Mouse (Mus musculus) retina, postnatal 7 days (tissue): ENCODE measurements around the gene Tgfa.

Experiments
- DNase-seq: peaks from one replicate; pipeline ENCODE4 v3.0.0-alpha.2; 2012; ENCODE audit warnings: low read depth, low spot score

The Tgfa gene

DNA sequence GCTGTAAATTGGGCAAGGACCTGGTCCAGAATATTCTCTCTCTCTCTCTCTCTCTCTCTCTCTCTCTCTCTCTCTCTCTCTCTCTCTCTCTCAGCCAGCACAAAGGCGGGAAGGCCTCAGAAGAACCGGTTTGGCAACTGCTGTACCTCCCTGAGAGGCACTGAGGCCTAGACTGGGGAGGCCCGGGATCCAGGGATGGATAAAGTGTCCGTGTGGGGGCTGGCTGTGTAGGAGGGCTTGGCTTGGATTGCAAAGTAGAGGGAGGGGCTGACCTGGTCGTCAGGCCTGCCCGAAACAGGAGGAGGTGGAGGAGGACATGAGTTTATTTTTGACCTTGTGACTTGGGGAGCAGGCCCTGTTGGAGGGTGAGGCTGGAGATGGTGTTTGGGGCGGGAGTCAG lies 27.4 kb downstream of the Tgfa start:
- no peak for DNase-seq

DNA sequence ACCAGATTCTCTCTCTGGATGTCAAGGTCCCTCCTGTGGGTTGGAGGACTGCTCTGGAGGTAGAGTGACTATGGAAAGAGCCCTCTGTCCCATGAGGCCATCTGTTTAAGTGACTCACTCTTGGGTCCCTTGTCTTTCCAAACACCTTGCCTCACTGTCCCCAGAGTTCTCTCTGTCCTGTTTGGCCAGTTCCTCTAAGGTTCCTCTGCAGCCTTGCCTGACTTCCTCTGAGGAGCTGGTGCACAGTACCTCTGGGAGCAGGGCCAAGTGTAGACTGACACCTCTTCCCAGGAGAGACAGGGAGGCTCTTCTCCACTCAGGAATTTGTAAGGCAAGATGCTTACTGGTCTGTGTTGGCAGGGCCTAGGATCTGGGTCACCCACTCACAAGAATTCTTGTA lies 30.6 kb downstream of the Tgfa start:
- no peak for DNase-seq

DNA sequence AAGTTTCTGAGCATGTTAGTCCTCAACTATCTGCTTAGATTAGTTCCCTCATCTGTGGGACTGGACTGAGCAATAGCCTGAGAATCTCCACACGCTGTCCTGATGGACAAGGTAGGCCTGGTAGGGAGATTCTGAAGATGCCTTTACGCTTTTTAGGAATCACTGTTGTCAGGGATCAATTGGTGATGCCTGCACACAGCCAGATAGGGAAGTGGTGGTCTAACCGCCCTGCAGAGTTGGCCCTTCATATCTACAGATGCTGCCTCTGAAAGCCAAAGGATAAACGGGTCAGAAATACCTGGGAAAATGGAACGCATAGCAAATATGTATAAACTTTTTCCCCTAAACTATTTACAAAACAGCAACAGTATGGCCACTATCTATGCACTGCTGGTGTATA lies 37.3 kb downstream of the Tgfa start:
- no peak for DNase-seq

DNA sequence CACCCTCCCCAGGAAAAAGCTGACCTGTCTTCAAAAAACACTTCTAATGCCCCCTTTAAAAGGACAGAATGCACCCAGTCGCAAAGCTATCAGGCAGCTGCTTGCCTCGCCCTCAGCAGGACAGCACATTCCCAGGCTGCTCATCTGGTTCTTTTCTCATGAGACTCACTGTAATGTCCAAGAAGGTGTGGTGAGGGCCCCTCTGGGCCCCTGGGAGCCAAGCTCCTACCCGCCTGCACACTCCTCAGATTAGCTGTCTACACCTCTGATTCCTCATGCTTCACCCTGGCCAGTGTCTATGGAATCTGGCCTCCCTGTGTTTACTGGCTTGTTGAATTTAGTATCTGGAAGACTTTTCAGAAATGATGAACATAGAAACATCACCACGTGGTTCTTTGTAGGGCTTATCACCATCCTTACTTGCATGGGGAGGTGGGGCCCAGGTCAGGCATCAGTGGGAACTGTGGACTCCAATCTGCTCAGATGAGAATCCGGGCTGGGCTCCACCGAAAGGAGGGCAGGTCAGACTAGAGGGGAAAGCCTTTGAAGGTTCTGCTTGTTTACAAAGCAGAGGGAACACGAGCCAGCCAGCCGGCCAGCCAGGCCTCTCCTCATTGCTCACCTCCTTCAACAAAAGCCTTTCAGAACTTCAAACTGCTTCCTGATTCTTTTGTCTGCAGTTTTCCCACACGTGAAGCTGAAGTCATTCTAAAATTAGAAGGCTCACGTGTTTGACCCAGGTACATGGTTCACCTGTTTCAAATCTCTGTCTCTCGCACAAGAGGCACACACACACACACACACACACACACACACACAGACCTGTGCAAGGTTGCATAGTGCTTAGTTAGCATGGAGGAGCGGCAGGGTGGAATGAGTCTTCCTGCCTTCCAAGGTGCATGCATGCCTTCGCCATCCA lies 38.7 kb downstream of the Tgfa start:
- no peak for DNase-seq

DNA sequence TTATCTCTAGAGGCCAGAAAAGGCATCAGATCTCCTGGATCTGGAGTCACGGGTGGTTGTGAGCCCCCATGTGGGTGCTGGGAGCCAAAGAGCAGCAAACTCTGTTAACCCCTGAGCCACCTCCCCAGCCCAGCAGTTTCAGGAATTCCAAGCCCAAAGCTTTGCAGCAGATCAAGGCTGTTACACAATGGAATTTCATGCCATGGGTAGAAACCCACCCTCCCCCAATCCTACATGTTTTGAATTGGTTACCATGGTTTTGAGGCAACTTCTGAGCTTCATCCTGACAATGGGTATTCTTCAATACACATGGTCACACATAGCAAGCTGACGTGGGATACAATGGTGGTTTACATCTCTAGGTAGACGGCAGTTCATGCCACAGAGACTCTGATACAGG lies 49.8 kb downstream of the Tgfa start:
- no peak for DNase-seq

DNA sequence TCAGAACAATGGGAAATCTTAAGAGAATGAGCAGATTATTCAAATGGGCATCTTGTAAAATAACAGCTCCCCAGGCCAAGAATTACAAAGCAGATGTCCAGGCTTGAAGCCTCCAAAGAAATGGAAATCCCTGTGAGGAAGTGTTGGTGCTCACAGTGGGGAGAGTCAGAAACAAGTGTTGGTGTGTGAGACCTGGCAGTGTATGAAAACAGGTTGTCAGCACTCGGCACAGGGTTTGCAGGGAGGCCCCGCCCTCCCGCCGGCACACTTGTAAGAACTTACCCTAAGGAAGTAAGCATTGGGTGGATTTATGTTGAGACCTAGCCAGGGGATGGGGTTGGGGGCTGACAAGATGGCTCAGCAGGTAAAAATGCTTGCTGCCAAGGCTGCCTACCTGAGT lies 50.9 kb downstream of the Tgfa start:
- no peak for DNase-seq

DNA sequence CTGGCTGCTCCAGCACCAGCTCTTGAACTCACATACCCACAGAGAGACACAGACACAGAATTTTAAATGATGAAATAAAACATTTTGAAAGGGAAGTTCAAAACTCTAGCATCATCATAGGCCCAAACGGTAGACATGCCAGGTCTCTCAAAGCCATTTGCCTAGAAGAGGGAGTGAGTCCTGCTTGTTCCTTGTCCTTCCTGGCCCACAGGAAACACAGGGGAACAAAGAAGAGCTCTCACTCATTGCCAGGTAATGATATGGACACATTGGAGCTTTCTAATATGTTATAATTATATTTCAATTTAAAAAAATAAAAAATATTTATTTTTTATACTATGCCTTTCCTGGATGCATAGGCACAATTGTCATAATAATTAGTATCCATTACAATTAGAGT lies 53.5 kb downstream of the Tgfa start:
- no peak for DNase-seq

DNA sequence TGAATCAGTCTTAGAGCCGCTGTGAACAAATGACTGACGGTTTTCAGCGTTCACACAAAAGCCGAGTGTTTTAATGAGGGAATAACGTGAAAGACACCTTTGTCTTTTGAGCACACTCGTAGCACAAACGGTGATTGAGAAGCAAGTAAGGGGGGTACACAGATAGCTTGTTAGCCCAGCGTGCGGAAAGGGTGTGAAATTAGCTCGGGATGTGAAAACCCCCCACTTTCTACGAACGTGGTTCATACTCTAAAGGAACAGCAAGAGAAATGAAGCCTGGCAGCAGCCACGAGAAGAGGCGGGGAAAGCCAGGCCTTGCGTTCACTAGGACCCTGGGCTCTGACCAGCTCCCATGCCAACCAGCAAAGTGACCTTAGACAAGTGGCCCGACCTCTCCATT lies 54.0 kb downstream of the Tgfa start:
- DNase-seq, result no peak

DNA sequence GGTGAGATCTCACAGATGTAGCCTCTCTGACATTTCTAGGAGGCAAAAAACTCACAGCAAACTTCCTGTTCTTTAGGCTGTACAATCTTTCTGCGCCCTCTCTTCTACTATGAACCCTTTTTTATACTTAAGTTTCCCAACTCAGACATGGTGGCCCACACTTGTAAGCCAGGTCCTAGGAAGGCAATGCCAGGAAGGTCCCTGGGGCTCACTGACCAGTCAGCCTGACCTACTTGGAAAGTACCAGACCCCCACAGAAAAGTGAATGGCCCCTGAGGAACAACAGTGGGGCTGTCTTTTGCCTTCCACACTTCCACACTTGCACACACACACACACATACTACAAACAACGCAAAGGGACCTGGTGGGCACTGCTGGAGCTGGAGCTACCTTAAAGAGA lies 55.2 kb downstream of the Tgfa start:
- DNase-seq, result no peak

DNA sequence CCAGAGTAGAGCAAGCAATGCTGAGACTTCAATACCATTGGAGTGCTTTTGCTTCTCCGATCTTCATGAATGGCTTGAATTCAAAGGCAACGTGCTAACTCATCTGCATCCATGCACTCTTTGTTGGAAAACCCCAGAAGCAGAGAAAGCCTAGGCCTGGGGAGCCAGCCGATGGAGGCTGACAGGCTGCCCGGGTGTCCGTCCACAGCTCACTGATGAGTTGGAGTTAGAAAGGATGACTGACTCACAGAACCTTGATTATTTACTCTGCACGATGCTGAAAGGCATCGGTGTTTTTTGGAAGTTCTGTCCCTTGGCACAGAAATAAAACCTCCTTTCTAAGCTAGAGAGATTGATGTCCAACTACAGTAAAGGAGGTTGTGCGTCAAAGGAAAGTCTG lies 55.8 kb downstream of the Tgfa start:
- DNase-seq, result no peak

DNA sequence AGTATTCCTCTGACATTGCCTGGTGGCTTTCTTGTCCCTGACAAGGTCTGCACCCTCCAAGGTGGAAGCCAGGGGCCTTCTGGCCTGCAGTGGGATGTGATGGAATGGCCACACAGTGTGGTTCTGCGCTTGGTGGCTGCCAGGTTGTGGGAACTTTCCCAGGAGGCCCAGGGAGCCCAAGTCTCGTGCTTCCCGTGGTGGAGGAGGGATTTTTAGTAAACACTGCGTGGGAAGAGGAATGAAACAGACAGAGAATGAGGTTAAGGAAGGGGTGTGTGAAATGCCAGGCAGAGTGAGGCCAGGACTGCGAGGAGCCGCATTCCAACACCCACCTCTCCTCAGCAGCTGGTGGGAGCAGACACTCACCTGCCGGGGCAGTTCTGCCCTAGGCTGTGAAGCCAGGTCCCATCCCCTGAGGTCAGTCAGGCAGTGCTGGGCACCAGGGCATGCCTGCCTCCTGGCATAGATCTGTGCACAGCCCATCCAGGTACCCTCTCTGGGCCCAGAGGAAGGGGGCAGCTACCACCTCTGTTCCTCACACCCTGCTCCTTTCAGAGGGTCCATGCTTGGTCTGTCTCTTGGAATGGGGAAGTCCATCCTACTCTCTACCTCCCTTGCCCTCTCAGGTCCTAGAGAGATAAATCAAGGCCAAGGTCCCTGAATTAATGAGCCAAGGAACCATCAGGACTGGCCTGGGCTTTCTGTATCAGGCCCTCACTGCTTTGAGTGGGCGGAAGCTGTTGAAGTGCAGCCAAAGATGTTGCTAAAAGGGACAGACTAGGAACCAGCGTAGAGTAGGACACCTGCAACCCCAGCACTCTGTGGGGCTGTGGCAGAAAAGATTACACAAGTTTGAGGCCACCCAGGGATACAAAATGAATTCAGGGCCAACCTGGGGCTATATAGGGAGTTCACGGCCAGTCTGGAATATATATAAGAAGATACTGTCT lies 57.4 kb downstream of the Tgfa start:
- DNase-seq, result no peak

DNA sequence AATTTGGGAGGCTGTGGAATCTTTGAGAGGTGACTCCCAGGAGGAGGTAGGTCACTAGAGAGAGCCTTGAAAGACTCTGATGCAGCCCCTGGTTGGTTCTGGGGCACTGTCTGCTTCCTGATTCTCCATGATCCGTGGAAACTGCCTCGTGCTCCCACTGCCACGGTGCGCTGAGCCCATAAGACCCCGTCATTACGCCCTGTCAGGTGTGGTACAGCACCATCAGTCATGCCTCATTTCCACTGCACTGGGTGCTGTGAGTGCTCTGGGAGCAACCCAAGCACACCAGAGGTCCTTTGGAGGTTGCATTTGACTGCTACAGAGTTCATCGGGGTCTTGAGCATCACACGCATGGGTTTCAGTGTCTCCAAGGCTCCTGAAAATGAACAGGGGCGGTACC lies 60.9 kb downstream of the Tgfa start:
- no peak for DNase-seq

DNA sequence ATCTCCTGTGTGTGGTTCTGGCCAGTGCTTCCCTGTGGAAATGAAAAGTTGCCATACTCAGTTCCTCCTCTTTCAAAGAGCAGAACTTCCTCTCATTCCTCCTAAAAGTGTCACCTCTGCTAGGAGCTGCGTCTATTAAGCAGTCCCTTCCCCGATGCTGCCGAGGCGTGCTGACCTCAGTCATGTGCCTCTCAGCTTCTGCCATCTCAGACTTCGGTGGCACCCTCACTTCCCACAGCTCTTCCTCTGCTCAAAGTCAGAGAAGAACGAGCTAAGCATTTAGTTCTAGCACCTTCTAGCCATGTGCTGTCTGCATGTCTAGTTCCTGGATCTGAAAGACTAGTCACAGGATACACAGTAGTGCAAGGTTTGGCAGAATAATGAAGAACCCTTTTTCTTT lies 64.2 kb downstream of the Tgfa start:
- no peak for DNase-seq

DNA sequence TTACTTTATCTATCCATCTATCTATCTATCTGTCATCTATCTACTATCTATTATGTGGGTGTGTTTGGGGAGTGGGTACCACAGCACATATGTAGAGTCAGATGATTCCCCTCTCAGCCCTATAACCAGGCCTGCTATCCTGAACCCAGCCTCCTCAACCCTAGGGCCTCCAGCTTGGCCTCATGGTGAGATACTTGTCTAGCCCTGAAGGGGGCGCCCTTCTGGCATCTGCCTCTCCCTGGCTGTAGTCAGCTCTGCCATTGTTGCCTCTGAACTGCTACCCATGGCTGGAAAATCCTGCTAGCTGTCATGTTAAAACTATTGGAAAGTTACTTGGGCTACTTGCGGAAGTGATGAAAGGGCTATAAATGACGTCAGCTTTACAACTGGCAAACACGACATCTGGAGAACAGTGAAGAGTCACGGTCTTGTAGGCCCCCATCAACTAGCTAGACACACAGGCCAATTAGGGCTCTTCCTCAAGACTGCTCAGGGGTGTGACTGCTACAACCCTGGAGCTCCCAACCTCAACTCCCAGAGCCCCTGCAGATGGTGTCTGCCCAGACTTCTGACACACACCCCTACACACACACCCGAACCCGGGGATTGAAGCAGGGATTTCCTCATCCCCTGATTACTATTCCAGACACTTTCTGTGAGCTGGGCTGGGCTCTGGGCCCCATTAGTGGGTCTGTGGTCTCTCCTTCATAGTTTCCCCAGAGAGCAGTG lies 65.5 kb downstream of the Tgfa start:
- DNase-seq, result no peak

DNA sequence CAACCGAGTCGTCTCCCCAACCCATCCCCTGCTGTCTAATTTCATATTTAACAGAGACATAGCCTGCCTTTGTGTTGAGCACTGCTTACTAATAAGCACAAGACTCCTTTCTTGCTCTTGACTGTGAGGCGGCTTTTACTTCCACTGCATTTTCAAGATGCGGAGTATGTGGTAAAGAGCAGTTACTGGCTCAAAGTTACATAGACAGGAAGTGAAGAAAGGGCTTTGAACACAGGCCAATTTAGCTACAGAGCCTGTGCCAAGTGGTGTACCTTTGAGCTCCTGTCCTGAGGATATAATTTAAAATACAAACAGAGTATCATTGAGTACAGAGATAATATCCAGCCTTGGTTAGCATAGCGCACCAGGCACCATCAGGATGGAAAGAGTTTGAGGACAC lies 71.8 kb downstream of the Tgfa start:
- no peak for DNase-seq

DNA sequence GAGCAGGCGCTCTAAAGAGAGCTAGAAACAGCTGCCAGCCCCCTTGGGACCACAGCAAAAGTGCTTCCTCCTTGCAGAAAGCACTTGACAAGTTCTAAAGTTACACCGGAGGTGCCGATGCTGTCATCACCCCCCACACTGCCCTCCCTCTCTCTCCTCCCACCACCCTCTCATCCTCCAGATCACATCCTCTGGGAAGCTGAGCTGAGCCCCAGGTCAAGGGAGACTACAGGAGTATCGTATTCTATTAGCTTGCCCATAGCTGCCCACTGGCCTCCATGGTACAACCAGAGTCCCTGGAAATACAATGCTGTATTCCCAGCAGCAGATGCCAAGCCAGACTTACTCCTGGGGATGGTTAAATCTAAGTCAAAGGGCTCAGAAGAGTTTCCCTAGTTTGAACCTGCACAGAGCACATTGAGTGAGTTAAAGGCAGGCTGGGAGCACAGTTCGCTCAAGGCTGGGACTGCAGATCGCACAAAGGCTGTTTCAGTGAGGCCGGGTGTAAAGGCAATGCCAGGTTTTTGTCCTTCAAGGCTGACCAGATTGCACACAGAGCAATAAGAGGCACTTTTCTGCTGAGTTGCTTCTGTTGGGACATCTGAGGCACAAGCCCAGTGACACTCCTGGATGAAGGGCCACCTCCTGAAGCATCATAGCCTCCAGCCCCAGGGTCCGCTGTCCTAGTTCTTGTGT lies 75.5 kb downstream of the Tgfa start:
- no peak for DNase-seq

DNA sequence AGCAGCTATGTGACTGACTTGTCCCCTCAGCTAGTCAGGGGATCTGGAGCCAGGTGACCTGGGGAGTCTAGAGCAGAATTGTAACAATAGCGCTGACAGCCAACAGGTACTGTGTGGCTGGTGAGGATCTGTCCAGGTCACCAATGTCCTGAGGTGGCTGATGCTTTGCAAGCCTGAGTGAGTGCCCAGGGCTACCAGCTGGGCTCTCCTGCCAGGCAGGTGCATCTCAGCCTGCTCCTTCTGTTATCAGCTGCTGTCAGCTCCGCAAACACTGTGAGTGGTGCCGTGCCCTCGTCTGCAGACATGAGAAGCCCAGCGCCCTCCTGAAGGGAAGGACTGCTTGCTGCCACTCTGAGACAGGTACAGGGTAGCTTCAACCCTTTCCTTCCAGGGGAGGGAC lies 76.1 kb downstream of the Tgfa start:
- DNase-seq, result no peak

DNA sequence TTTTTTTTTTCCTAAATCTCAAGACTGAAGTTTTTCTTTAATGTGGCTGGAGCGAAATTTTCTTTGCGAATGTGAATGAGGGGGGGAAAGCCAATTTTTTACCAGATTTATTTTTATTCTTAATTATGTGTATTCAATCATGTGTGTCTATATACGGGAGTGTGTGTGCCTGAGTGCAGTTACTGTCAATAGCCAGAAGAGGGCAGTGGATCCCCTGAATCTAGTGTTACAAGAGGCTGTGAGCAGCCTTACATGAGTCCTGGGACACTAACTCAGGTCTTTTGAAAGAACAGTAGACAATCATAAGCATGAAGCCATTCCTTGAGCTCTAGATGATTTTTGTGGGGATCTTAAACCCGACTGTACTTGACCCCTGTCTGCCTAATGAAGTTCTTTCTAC lies 80.7 kb downstream of the Tgfa start:
- DNase-seq, result no peak

DNA sequence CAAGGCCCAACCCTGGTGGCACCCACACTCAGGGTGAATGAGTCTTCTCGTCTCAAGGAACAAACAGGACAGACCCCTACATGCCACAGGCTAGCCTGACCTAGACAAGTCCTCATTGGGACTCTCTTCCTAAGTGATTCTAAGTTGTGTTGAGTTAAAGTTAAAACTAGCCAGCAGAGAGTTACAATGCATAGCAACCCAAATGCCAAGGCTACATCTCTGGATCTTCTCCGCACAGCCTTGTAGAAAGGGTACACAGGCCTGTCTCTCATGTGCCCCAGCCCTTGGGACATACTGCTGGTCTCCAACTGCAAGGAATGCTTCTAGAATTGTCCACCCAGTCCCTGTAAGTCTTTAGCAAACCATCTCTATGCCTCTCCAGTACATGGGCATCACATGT lies 81.8 kb downstream of the Tgfa start:
- no peak for DNase-seq

DNA sequence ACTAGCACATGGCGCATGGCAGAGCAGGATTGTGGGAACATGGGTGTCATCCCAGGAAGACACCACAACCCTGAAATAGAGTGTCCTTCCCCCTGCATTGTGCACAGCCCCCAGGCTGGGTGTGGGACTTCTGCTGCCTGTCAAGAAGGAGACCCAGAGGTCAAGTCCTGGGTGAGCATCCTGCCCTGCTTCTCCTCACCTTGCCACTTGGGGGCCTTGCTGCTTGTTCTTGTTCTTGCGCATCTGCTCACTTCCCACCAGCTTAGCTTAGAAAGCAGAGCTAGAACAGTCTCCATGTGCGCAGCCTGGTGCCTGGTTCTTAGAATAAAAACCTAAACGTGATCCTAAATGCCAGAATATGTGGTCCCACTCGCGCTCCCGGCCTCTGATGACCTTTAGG lies 82.6 kb downstream of the Tgfa start:
- DNase-seq, result no peak

DNA sequence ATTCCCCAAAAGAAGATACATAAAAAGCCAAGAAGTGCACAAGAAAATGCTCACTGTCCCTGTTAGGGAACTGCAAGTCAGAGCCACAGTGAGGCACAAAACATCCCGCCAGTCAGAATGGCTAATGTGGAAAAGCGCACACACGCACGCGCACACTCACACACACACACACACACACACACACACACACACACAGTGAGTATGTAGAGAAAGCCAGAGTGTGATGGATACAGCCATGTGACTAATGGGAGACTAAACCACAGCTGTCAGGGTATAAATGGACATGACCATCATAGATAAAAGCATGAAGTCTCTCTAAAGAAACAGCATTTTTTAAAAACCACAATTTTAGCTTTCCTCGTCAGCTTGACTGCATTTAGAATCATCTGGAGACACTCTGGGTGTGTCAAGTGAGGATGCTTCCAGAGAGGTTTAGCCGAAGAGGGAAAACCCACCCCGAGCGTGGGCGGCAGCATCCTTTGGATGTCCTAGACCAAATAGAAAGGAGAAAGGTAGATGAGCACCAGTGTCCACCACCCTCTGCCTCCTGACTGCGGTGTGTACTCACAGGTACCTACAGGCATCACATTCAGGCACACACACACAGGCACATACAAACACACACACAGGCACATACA lies 86.7 kb downstream of the Tgfa start:
- DNase-seq, result no peak
